ENCODE assay signal across 10 mouse cellular contexts in genomic region chr7:118850676-118851290, GRCm38 (mm10). TPM values are rescaled to one million over a fixed set of nuclear protein-coding genes. Genes with fewer than 3 reads are reported as not detected.
DNase-seq lines count a peak whose midpoint lies in the region; ATAC-seq and TF ChIP-seq lines count a peak whose summit lies in the region.
"Had no signal": no experiment of that assay in that cellular context is flagged by ENCODE, and none has a peak within 500 bp of the region (broad histone marks: within the 10 kb centered on the region; RNA-seq: fewer than 3 reads in every experiment).

No protein-coding gene starts in this region.

- H3K4me2 ChIP-seq in intestine, embryonic 16.5 days (ENCODE audit: low read depth, low read length) = no peak overlapping the region
- no peak overlapping the region for H3K4me2 ChIP-seq in intestine, postnatal 0 days (replicated peaks; ENCODE audit: low read depth)
- H3K4me2 ChIP-seq in heart, embryonic 14.5 days (ENCODE audit: low read length) = no peak overlapping the region
- H3K4me2 ChIP-seq: embryonic facial prominence, embryonic 13.5 days; neural tube, embryonic 13.5 days had no signal

- no peak for TF ChIP-seq CTCF in intestine, postnatal 0 days (IDR thresholded peaks at IDR 0.05; ENCODE audit: low read depth)
- no peak for TF ChIP-seq CTCF in G1E (IDR thresholded peaks at IDR 0.05; ENCODE audit: low read depth, low read length)

- peak overlapping the region; percentile 57; the same call in 1 of the 2 replicates for H3K27ac ChIP-seq in intestine, embryonic 16.5 days (ENCODE audit: low read length)
- H3K27ac ChIP-seq in intestine, postnatal 0 days (ENCODE audit: low read depth, low read length) = no peak overlapping the region
- no peak overlapping the region for H3K27ac ChIP-seq in heart, embryonic 14.5 days (replicated peaks in 1 of 2; ENCODE audit: control insufficient read depth in 1 of 2, insufficient read depth in 1 of 2, low read depth in 2 of 2, low read length in 2 of 2)
- H3K27ac ChIP-seq: embryonic facial prominence, embryonic 13.5 days; neural tube, embryonic 13.5 days had no signal

- DNase-seq in 3T3-L1 (ENCODE audit: low read depth, low spot score) = peak; percentile 83
- DNase-seq in G1E (ENCODE audit: low spot score) = no peak
- DNase-seq in left cerebral cortex, postnatal 25 days (ENCODE audit: low spot score in 2 of 2) = no peak
- DNase-seq in thymus, postnatal 25 days = no peak
- DNase-seq: thymus, postnatal 4 days had no signal

- no peaks in the 10 kb centered on the region for H3K27me3 ChIP-seq in intestine, embryonic 16.5 days (replicated peaks; ENCODE audit: control insufficient read depth, insufficient read depth, low read length)
- no peaks in the 10 kb centered on the region for H3K27me3 ChIP-seq in intestine, postnatal 0 days (replicated peaks; ENCODE audit: control insufficient read depth, insufficient read depth, low read length)
- no peaks in the 10 kb centered on the region for H3K27me3 ChIP-seq in G1E (ENCODE audit: insufficient read depth, low read length)
- H3K27me3 ChIP-seq in heart, embryonic 14.5 days (ENCODE audit: control insufficient read depth, insufficient read depth, low read length) = no peaks in the 10 kb centered on the region
- H3K27me3 ChIP-seq: embryonic facial prominence, embryonic 13.5 days; neural tube, embryonic 13.5 days had no signal

- ATAC-seq in intestine, embryonic 16.5 days = no peak
- ATAC-seq in intestine, postnatal 0 days = no peak
- ATAC-seq in G1E (ENCODE audit: extremely low read depth, insufficient number of reproducible peaks, low FRiP score, poor library complexity, severe bottlenecking) = no peak
- ATAC-seq in heart, embryonic 14.5 days (ENCODE audit: insufficient number of reproducible peaks, insufficient read depth, low FRiP score, low read depth) = no peak

- H3K4me1 ChIP-seq in intestine, embryonic 16.5 days (ENCODE audit: control insufficient read depth, insufficient read depth, low read length) = peaks cover 22% of the 10 kb centered on the region
- H3K4me1 ChIP-seq in intestine, postnatal 0 days (replicated peaks; ENCODE audit: control insufficient read depth, insufficient read depth, low read length) = peaks cover 14% of the 10 kb centered on the region; the same call in 1 of the 2 replicates
- peaks cover 67% of the 10 kb centered on the region for H3K4me1 ChIP-seq in G1E (ENCODE audit: insufficient read depth, low read depth, low read length)
- peaks cover 24 to 46% of the 10 kb centered on the region in 2 experiments for H3K4me1 ChIP-seq in heart, embryonic 14.5 days (ENCODE audit: control insufficient read depth in 2 of 2, insufficient read depth in 2 of 2, low read length in 2 of 2)

- WGBS in intestine, embryonic 16.5 days = 75% methylated on average over 9 of the region's 9 CpGs
- WGBS in intestine, postnatal 0 days = 50% methylated on average over 9 of the region's 9 CpGs
- WGBS in heart, embryonic 14.5 days = 61% methylated on average over 9 of the region's 9 CpGs

- H3K4me3 ChIP-seq in intestine, embryonic 16.5 days (ENCODE audit: low read length) = no peak overlapping the region
- no peak overlapping the region for H3K4me3 ChIP-seq in intestine, postnatal 0 days (ENCODE audit: low read depth, low read length)
- peak overlapping the region; percentile 31; the same call in 1 of the 2 replicates for H3K4me3 ChIP-seq in G1E (ENCODE audit: low read depth, low read length)
- no peak overlapping the region for H3K4me3 ChIP-seq in heart, embryonic 14.5 days (ENCODE audit: control insufficient read depth in 1 of 2, insufficient read depth in 1 of 2, low read depth in 1 of 2, low read length in 2 of 2)
- H3K4me3 ChIP-seq: embryonic facial prominence, embryonic 13.5 days; neural tube, embryonic 13.5 days had no signal

- peaks cover 20% of the 10 kb centered on the region; the same call in 1 of the 2 replicates for H3K36me3 ChIP-seq in intestine, embryonic 16.5 days (ENCODE audit: control insufficient read depth, insufficient read depth, low read length)
- H3K36me3 ChIP-seq in intestine, postnatal 0 days (ENCODE audit: control insufficient read depth, insufficient read depth) = peaks cover 32% of the 10 kb centered on the region
- peaks cover 85% of the 10 kb centered on the region for H3K36me3 ChIP-seq in G1E (replicated peaks)
- H3K36me3 ChIP-seq in heart, embryonic 14.5 days (ENCODE audit: control insufficient read depth, insufficient read depth, low read length) = peaks cover 73% of the 10 kb centered on the region

- no peaks in the 10 kb centered on the region for H3K9me3 ChIP-seq in intestine, embryonic 16.5 days (ENCODE audit: control insufficient read depth, low read length)
- no peaks in the 10 kb centered on the region for H3K9me3 ChIP-seq in intestine, postnatal 0 days (ENCODE audit: control insufficient read depth)
- no peaks in the 10 kb centered on the region for H3K9me3 ChIP-seq in G1E (replicated peaks)
- H3K9me3 ChIP-seq in heart, embryonic 14.5 days (ENCODE audit: control insufficient read depth, low read length) = no peaks in the 10 kb centered on the region
- H3K9me3 ChIP-seq: embryonic facial prominence, embryonic 13.5 days; neural tube, embryonic 13.5 days had no signal

- peak overlapping the region; percentile 15; the same call in 1 of the 2 replicates for H3K9ac ChIP-seq in intestine, embryonic 16.5 days (ENCODE audit: low read depth, low read length)
- no peak overlapping the region for H3K9ac ChIP-seq in intestine, postnatal 0 days (ENCODE audit: low read depth, low read length)
- peak overlapping the region; percentile 41; the same call in 1 of the 2 replicates for H3K9ac ChIP-seq in heart, embryonic 14.5 days (ENCODE audit: low read length)
- H3K9ac ChIP-seq: embryonic facial prominence, embryonic 13.5 days; neural tube, embryonic 13.5 days had no signal

- intact Hi-C loops in left cerebral cortex, postnatal 25 days (cut with DNase I) = no loop called here

RNA-seq across cellular contexts. Expression of gene Iqck, which starts 4.8 kb away (rescaled TPM):
- 1.5 and 1.7 TPM in 2 replicates for polyA plus RNA-seq in intestine, embryonic 16.5 days (2015; fragmentation: Nextera tagmentation; extraction: Ambion mirVana)
- 0.83 and 1.1 TPM in 2 replicates for polyA plus RNA-seq in intestine, postnatal 0 days (2015; fragmentation: Nextera tagmentation; extraction: Ambion mirVana)
- total RNA-seq in G1E (2014; fragmentation: Nextera tagmentation) (1.7 TPM in 1 of 2 replicates, not detected in the other), G1E (2017) (0.93 and 1.3 TPM in 2 replicates)
- polyA plus RNA-seq in G1E (2012) = 0.16 and 0.26 TPM in 2 replicates
- 0.93 and 1.1 TPM in 2 replicates for polyA plus RNA-seq in heart, embryonic 14.5 days (2014; fragmentation: Nextera tagmentation; extraction: Ambion mirVana)
- 1 to 10 TPM; 3.1 to 3.5 TPM for total RNA-seq in left cerebral cortex, postnatal 25 days (2021)

RNA-seq across cellular contexts. Expression of gene Knop1, which starts 5.3 kb away (rescaled TPM):
- polyA plus RNA-seq in intestine, embryonic 16.5 days (2015; fragmentation: Nextera tagmentation; extraction: Ambion mirVana) = 70.8 and 77.7 TPM in 2 replicates
- 35.8 and 40.0 TPM in 2 replicates for polyA plus RNA-seq in intestine, postnatal 0 days (2015; fragmentation: Nextera tagmentation; extraction: Ambion mirVana)
- total RNA-seq in G1E (2014; fragmentation: Nextera tagmentation) = 21.0 and 23.2 TPM in 2 replicates
- 29.6 and 39.1 TPM in 2 replicates for total RNA-seq in G1E (2017)
- 9.0 and 11.2 TPM in 2 replicates for polyA plus RNA-seq in G1E (2012)
- 53.5 and 55.0 TPM in 2 replicates for polyA plus RNA-seq in heart, embryonic 14.5 days (2014; fragmentation: Nextera tagmentation; extraction: Ambion mirVana)
- total RNA-seq in left cerebral cortex, postnatal 25 days (2021) = 10 to 100 TPM; 26.6 to 27.5 TPM
